Mouse (Mus musculus): ENCODE measurements around the gene Ak2.

GRCm38 (mm10) chr4:128950461-128950860 is 41.3 kb upstream of the Ak2 start:
- TF ChIP-seq GATA1 (IDR thresholded peaks at IDR 0.05; ENCODE audit: borderline replicate concordance, low read length) (no peak), FLI1 (IDR thresholded peaks at IDR 0.05; ENCODE audit: low read length) (no peak)
